Mouse (Mus musculus) ES-Bruce4 (cell line): ENCODE measurements around the gene Dnah17.

Experiments
- EP300 ChIP-seq: IDR thresholded peaks from 2 replicates; pipeline ENCODE4 v1.6.1; 2011; ENCODE audit warnings: low read depth, low read length; ENCODE audit not compliant: insufficient read depth
- POLR2A ChIP-seq: IDR thresholded peaks from one replicate; pipeline ENCODE4 v1.8.1; 2011; ENCODE audit warnings: low read length; ENCODE audit not compliant: insufficient read depth

GRCm38 (mm10) chr11:118067588-118067987 lies 62.8 kb downstream of the Dnah17 start:
- TF ChIP-seq POLR2A, result no peak
- TF ChIP-seq EP300, result no peak
